Comparison of ENCODE assay signal across 13 mouse cellular contexts in the genomic region with DNA sequence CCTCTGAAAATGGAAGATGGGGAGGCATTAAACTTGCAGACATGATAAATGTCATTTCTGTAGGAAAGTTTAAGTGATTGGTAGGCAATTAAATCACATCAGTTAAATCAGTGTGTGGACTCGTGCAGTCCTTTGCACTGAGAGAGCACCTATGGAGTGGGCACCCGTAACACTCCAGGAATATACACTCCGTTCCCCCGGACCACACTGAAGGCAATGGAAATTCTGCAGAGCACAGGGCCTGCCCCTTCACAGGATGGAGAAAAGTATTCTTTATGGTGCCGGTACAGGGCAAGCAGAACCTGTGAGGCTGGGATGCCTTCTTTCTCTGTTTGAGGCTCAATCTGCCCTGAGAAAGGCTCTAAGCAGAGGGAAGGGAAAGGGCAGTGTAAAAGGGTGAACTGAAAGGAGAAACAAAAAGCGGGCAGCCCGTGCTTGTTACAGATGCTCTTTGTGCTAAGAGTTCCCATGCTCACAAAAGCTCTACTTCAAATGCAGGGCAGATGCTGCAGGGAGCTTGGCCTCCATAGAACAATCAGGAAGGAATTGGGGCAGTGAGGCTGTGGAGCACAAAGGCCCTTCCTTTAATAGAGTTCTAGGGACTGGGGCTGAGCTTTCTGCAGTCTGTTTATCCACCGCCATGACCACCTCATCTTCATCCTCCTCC.
A peak's percentile ranks its signal among the peaks of the same experiment; 100 is the strongest.
DNase-seq lines count a peak whose midpoint lies in the region; ATAC-seq and TF ChIP-seq lines count a peak whose summit lies in the region.
"Had no signal": no experiment of that assay in that cellular context is flagged by ENCODE, and none has a peak within 500 bp of the region (broad histone marks: within the 10 kb centered on the region; RNA-seq: fewer than 3 reads in every experiment).

No protein-coding gene starts in this region.

- H3K4me1 ChIP-seq in cortical plate, adult 2 months (ENCODE audit: control insufficient read depth, insufficient read depth, low read length), result no peaks in the 10 kb centered on the region; the same call in 1 of the 2 replicates
- peaks cover 6% of the 10 kb centered on the region; the same call in 1 of the 2 replicates for H3K4me1 ChIP-seq in midbrain, embryonic 13.5 days (replicated peaks)
- no peaks in the 10 kb centered on the region for H3K4me1 ChIP-seq in kidney, embryonic 14.5 days (ENCODE audit: control insufficient read depth, insufficient read depth, low read length)

- no peaks in the 10 kb centered on the region for H3K9me3 ChIP-seq in midbrain, embryonic 13.5 days
- H3K9me3 ChIP-seq in kidney, embryonic 14.5 days (ENCODE audit: control insufficient read depth, low read length), result no peaks in the 10 kb centered on the region

- H3K36me3 ChIP-seq in midbrain, embryonic 13.5 days, result no peaks in the 10 kb centered on the region
- H3K36me3 ChIP-seq in kidney, embryonic 14.5 days (ENCODE audit: control insufficient read depth, insufficient read depth, low read length), result no peaks in the 10 kb centered on the region

- TF ChIP-seq POLR2A in cortical plate, adult 2 months (IDR thresholded peaks at IDR 0.05; ENCODE audit: extremely low read depth, insufficient read depth, low read length), result no peak

- TF ChIP-seq CTCF in cortical plate, adult 2 months (IDR thresholded peaks at IDR 0.05; ENCODE audit: extremely low read depth, insufficient read depth, low read length), result no peak

- H3K27ac ChIP-seq in cortical plate, adult 2 months (ENCODE audit: insufficient read depth, low read length), result peak overlapping the region; percentile 81
- no peak overlapping the region for H3K27ac ChIP-seq in midbrain, embryonic 13.5 days
- H3K27ac ChIP-seq in kidney, embryonic 14.5 days (ENCODE audit: low read depth, low read length), result no peak overlapping the region
- H3K27ac ChIP-seq: liver, embryonic 14.5 days had no signal

- no peak overlapping the region for H3K4me3 ChIP-seq in cortical plate, adult 2 months (ENCODE audit: insufficient read depth, low read length)
- no peak overlapping the region for H3K4me3 ChIP-seq in midbrain, embryonic 13.5 days (replicated peaks)
- no peak overlapping the region for H3K4me3 ChIP-seq in kidney, embryonic 14.5 days (ENCODE audit: low read length)

- H3K4me2 ChIP-seq in midbrain, embryonic 13.5 days (replicated peaks), result no peak overlapping the region
- no peak overlapping the region for H3K4me2 ChIP-seq in kidney, embryonic 14.5 days (replicated peaks; ENCODE audit: low read depth, low read length)

- WGBS in midbrain, embryonic 13.5 days, result 54% methylated on average over 8 of the region's 8 CpGs
- WGBS in kidney, embryonic 14.5 days, result 80% methylated on average over 8 of the region's 8 CpGs

- DNase-seq in layer of hippocampus, adult 8-10 months (ENCODE audit: low spot score in 2 of 2), result peak; percentile 19 to 37
- no peak for DNase-seq in layer of hippocampus, postnatal 25 days (ENCODE audit: extremely low spot score in 1 of 2, low spot score in 1 of 2)
- DNase-seq in frontal cortex, postnatal 10 days (ENCODE audit: low spot score in 2 of 2), result peak; percentile 11 to 26
- no peak for DNase-seq in cerebellum, postnatal 25 days
- DNase-seq: gastrocnemius, postnatal 36 days; heart, postnatal 10 days; kidney, adult 8-10 months; lung, postnatal 4 days had no signal

- no peak overlapping the region for H3K9ac ChIP-seq in midbrain, embryonic 13.5 days (replicated peaks)
- H3K9ac ChIP-seq in kidney, embryonic 14.5 days (ENCODE audit: low read depth, low read length), result no peak overlapping the region
- H3K9ac ChIP-seq: liver, embryonic 14.5 days had no signal

- H3K27me3 ChIP-seq in midbrain, embryonic 13.5 days, result no peaks in the 10 kb centered on the region
- H3K27me3 ChIP-seq in kidney, embryonic 14.5 days (ENCODE audit: control insufficient read depth, insufficient read depth, low read length), result no peaks in the 10 kb centered on the region

- ATAC-seq in midbrain, embryonic 13.5 days, result 0 out of 2 replicates have a peak, but pooled peaks have one; percentile 53
- no peak for ATAC-seq in kidney, embryonic 14.5 days (ENCODE audit: low FRiP score, low TSS enrichment)
- no peak for ATAC-seq in granulocyte monocyte progenitor cell, adult 5-6 weeks (replicated peaks; ENCODE audit: poor library complexity, severe bottlenecking)

Comparison
In these comparisons a context has a peak if more than half of its experiments do, and no peak if none do; other contexts are left out.
1. DNase-seq: peak in layer of hippocampus, adult 8-10 months (2 of 2) and frontal cortex, postnatal 10 days (2 of 2); none in layer of hippocampus, postnatal 25 days (0 of 2) and cerebellum, postnatal 25 days (0 of 2).